Mouse (Mus musculus): ENCODE results near the gene Brd2. TPM values are rescaled to one million over a fixed set of nuclear protein-coding genes. Genes with fewer than 3 reads are reported as not detected.

Brd2 gene
- polyA plus RNA-seq, 1 experiment from 2014 or later: 95.9 TPM

- Histone ChIP-seq H3K4me3 (ENCODE audit: low read depth, low read length) (no peak overlapping the region), H3K4me2 (ENCODE audit: low read depth, low read length) (no peak overlapping the region), H3K27ac (replicated peaks; ENCODE audit: low read depth, low read length) (no peak overlapping the region), H3K4me1 (ENCODE audit: control insufficient read depth, insufficient read depth, low read length) (no peaks in the 10 kb centered on the region), H3K36me3 (replicated peaks; ENCODE audit: control insufficient read depth, insufficient read depth, low read depth, low read length) (no peaks in the 10 kb centered on the region), H3K9me3 (replicated peaks; ENCODE audit: control insufficient read depth, low read length) (no peaks in the 10 kb centered on the region), H3K9ac (replicated peaks; ENCODE audit: low read length) (no peak overlapping the region), H3K27me3 (ENCODE audit: control insufficient read depth, insufficient read depth, low read length) (peaks cover 6% of the 10 kb centered on the region)
- no peak for DNase-seq (ENCODE audit: low spot score)
- no peak for ATAC-seq (replicated peaks; ENCODE audit: insufficient number of reproducible peaks, low FRiP score, low TSS enrichment, low read depth)
- WGBS: 72% methylated on average over 5 of the region's 5 CpGs
Observed at GRCm38 (mm10) chr17:34072091-34072490, 50.3 kb downstream of the Brd2 start.

GRCm38 (mm10) chr17:34068864-34069263 lies 53.6 kb downstream of the Brd2 start:
- Histone ChIP-seq H3K4me2 (ENCODE audit: low read depth, low read length) (no peak overlapping the region), H3K9ac (replicated peaks; ENCODE audit: low read length) (no peak overlapping the region), H3K36me3 (replicated peaks; ENCODE audit: control insufficient read depth, insufficient read depth, low read depth, low read length) (no peaks in the 10 kb centered on the region), H3K27me3 (ENCODE audit: control insufficient read depth, insufficient read depth, low read length) (no peaks in the 10 kb centered on the region), H3K4me3 (ENCODE audit: low read depth, low read length) (no peak overlapping the region), H3K27ac (replicated peaks; ENCODE audit: low read depth, low read length) (no peak overlapping the region), H3K9me3 (replicated peaks; ENCODE audit: control insufficient read depth, low read length) (no peaks in the 10 kb centered on the region), H3K4me1 (ENCODE audit: control insufficient read depth, insufficient read depth, low read length) (no peaks in the 10 kb centered on the region)
- ATAC-seq (replicated peaks; ENCODE audit: insufficient number of reproducible peaks, low FRiP score, low TSS enrichment, low read depth): no peak
- no peak for DNase-seq (ENCODE audit: low spot score)
- 62% methylated on average over 3 of the region's 3 CpGs for WGBS

Other genes starting within 250 kb of the Brd2 start
- gene Gm7029, start 248.8 kb downstream of the Brd2 start, polyA plus RNA-seq (2014; fragmentation: Nextera tagmentation; extraction: Ambion mirVana): not detected in 2 replicates
- gene Kifc1, start 232.0 kb downstream of the Brd2 start, polyA plus RNA-seq (2014; fragmentation: Nextera tagmentation; extraction: Ambion mirVana): 9.4 and 13.4 TPM in 2 replicates
- 0.36 TPM in 2 replicates for gene Platr17, start 217.5 kb downstream of the Brd2 start, polyA plus RNA-seq (2014; fragmentation: Nextera tagmentation; extraction: Ambion mirVana)
- gene Daxx, start 213.2 kb downstream of the Brd2 start, polyA plus RNA-seq (2014; fragmentation: Nextera tagmentation; extraction: Ambion mirVana): 55.0 and 59.9 TPM in 2 replicates
- 11.3 and 12.8 TPM in 2 replicates for gene Tapbp, start 206.7 kb downstream of the Brd2 start, polyA plus RNA-seq (2014; fragmentation: Nextera tagmentation; extraction: Ambion mirVana)
- gene Zbtb22, start 206.7 kb downstream of the Brd2 start, polyA plus RNA-seq (2014; fragmentation: Nextera tagmentation; extraction: Ambion mirVana): 7.3 and 8.4 TPM in 2 replicates
- gene Rgl2, start 193.1 kb downstream of the Brd2 start, polyA plus RNA-seq (2014; fragmentation: Nextera tagmentation; extraction: Ambion mirVana): 26.0 and 26.3 TPM in 2 replicates
- 202 and 211 TPM in 2 replicates for gene Pfdn6, start 182.3 kb downstream of the Brd2 start, polyA plus RNA-seq (2014; fragmentation: Nextera tagmentation; extraction: Ambion mirVana)
- 25.2 and 28.6 TPM in 2 replicates for gene Wdr46, start 182.0 kb downstream of the Brd2 start, polyA plus RNA-seq (2014; fragmentation: Nextera tagmentation; extraction: Ambion mirVana)
- 2.9 and 3.2 TPM in 2 replicates for gene B3galt4, start 171.1 kb downstream of the Brd2 start, polyA plus RNA-seq (2014; fragmentation: Nextera tagmentation; extraction: Ambion mirVana)
- gene Vps52, start 166.8 kb downstream of the Brd2 start, polyA plus RNA-seq (2014; fragmentation: Nextera tagmentation; extraction: Ambion mirVana): 26.9 and 27.7 TPM in 2 replicates
- 1,395 and 1,560 TPM in 2 replicates for gene Rps18, start 166.6 kb downstream of the Brd2 start, polyA plus RNA-seq (2014; fragmentation: Nextera tagmentation; extraction: Ambion mirVana)
- gene H2-K1, start 122.3 kb downstream of the Brd2 start, polyA plus RNA-seq (2014; fragmentation: Nextera tagmentation; extraction: Ambion mirVana): 7.5 and 7.6 TPM in 2 replicates
- gene Ring1, start 98.0 kb downstream of the Brd2 start, polyA plus RNA-seq (2014; fragmentation: Nextera tagmentation; extraction: Ambion mirVana): 3.8 and 6.6 TPM in 2 replicates
- gene H2-Ke6, start 94.6 kb downstream of the Brd2 start, polyA plus RNA-seq (2014; fragmentation: Nextera tagmentation; extraction: Ambion mirVana): 43.0 and 46.3 TPM in 2 replicates
- gene Slc39a7, start 91.0 kb downstream of the Brd2 start, polyA plus RNA-seq (2014; fragmentation: Nextera tagmentation; extraction: Ambion mirVana): 72.1 and 78.3 TPM in 2 replicates
- 14.9 and 15.8 TPM in 2 replicates for gene Rxrb, start 90.8 kb downstream of the Brd2 start, polyA plus RNA-seq (2014; fragmentation: Nextera tagmentation; extraction: Ambion mirVana)
- 0.70 and 1.0 TPM in 2 replicates for gene Col11a2, start 83.2 kb downstream of the Brd2 start, polyA plus RNA-seq (2014; fragmentation: Nextera tagmentation; extraction: Ambion mirVana)
- gene H2-Oa, start 30.3 kb downstream of the Brd2 start, polyA plus RNA-seq (2014; fragmentation: Nextera tagmentation; extraction: Ambion mirVana): 0.20 and 0.26 TPM in 2 replicates
- 9.4 and 9.7 TPM in 2 replicates for gene H2-DMa, start 3.1 kb downstream of the Brd2 start, polyA plus RNA-seq (2014; fragmentation: Nextera tagmentation; extraction: Ambion mirVana)
- not detected in 2 replicates for gene H2-DMb2, start 20.7 kb upstream of the Brd2 start, polyA plus RNA-seq (2014; fragmentation: Nextera tagmentation; extraction: Ambion mirVana)
- 1.3 and 1.4 TPM in 2 replicates for gene H2-DMb1, start 30.4 kb upstream of the Brd2 start, polyA plus RNA-seq (2014; fragmentation: Nextera tagmentation; extraction: Ambion mirVana)
- gene Tap1, start 64.9 kb upstream of the Brd2 start, polyA plus RNA-seq (2014; fragmentation: Nextera tagmentation; extraction: Ambion mirVana): 2.3 and 2.6 TPM in 2 replicates
- 0.67 and 1.1 TPM in 2 replicates for gene Psmb9, start 65.1 kb upstream of the Brd2 start, polyA plus RNA-seq (2014; fragmentation: Nextera tagmentation; extraction: Ambion mirVana)
- gene Psmb8, start 75.1 kb upstream of the Brd2 start, polyA plus RNA-seq (2014; fragmentation: Nextera tagmentation; extraction: Ambion mirVana): 1.7 and 2.1 TPM in 2 replicates
- gene Tap2, start 80.9 kb upstream of the Brd2 start, polyA plus RNA-seq (2014; fragmentation: Nextera tagmentation; extraction: Ambion mirVana): 0.77 and 1.2 TPM in 2 replicates
- not detected in 2 replicates for gene H2-Ob, start 116.3 kb upstream of the Brd2 start, polyA plus RNA-seq (2014; fragmentation: Nextera tagmentation; extraction: Ambion mirVana)
- gene H2-Ab1, start 135.1 kb upstream of the Brd2 start, polyA plus RNA-seq (2014; fragmentation: Nextera tagmentation; extraction: Ambion mirVana): 3.5 and 3.8 TPM in 2 replicates
- not detected in 2 replicates for gene H2-Aa, start 165.2 kb upstream of the Brd2 start, polyA plus RNA-seq (2014; fragmentation: Nextera tagmentation; extraction: Ambion mirVana)
- 1.2 and 1.5 TPM in 2 replicates for gene H2-Eb1, start 183.2 kb upstream of the Brd2 start, polyA plus RNA-seq (2014; fragmentation: Nextera tagmentation; extraction: Ambion mirVana)
- not detected in 2 replicates for gene H2-Eb2, start 203.0 kb upstream of the Brd2 start, polyA plus RNA-seq (2014; fragmentation: Nextera tagmentation; extraction: Ambion mirVana)
- 0.08 TPM in 1 of 2 replicates, not detected in the other for gene Btnl2, start 232.2 kb upstream of the Brd2 start, polyA plus RNA-seq (2014; fragmentation: Nextera tagmentation; extraction: Ambion mirVana)